Mouse (Mus musculus): ENCODE measurements around the gene Cox8c. TPM values are rescaled to one million over a fixed set of nuclear protein-coding genes. Genes with fewer than 3 reads are reported as not detected.

Cox8c gene
- polyA plus RNA-seq (2012; rRNA removed), result not detected in 2 replicates

GRCm38 (mm10) chr12:102899091-102899490 is at the start of gene Cox8c:
TSS of gene Cox8c (plus strand) at chr12:102899316.

GRCm38 (mm10) chr12:102878031-102878823 is 20.9 kb upstream of the Cox8c start, which contains the start of gene Btbd7:
TSS of gene Btbd7 (minus strand) at chr12:102878471.

GRCm38 (mm10) chr12:102948778-102949394 is 49.8 kb downstream of the Cox8c start, which contains the start of gene Unc79:
TSS of gene Unc79 (plus strand) at chr12:102948859.

Other genes with a start within 250 kb of the Cox8c start
- gene Itpk1, start 194.4 kb upstream of the Cox8c start, polyA plus RNA-seq (2012; rRNA removed), result 24.3 and 32.8 TPM in 2 replicates
- 9.8 and 10.2 TPM in 2 replicates for gene Moap1, start 155.7 kb upstream of the Cox8c start, polyA plus RNA-seq (2012; rRNA removed)
- 4.3 and 4.8 TPM in 2 replicates for gene Tmem251, start 155.6 kb upstream of the Cox8c start, polyA plus RNA-seq (2012; rRNA removed)
- gene Gm28051, start 141.6 kb upstream of the Cox8c start, polyA plus RNA-seq (2012; rRNA removed), result not detected in 2 replicates
- gene Gon7, start 141.5 kb upstream of the Cox8c start, polyA plus RNA-seq (2012; rRNA removed), result 29.3 and 31.9 TPM in 2 replicates
- 39.7 and 44.6 TPM in 2 replicates for gene Ubr7, start 141.3 kb upstream of the Cox8c start, polyA plus RNA-seq (2012; rRNA removed)
- gene Gm20604, start 140.6 kb upstream of the Cox8c start, polyA plus RNA-seq (2012; rRNA removed), result 33.0 and 33.7 TPM in 2 replicates
- gene Btbd7, start 20.8 kb upstream of the Cox8c start, polyA plus RNA-seq (2012; rRNA removed), result 23.7 and 25.3 TPM in 2 replicates
- gene Unc79, start 49.5 kb downstream of the Cox8c start, polyA plus RNA-seq (2012; rRNA removed), result 28.0 and 31.8 TPM in 2 replicates

All from central nervous system, embryonic 14 days (tissue).